Mouse (Mus musculus) cortical plate, adult 2 months (tissue): ENCODE results near the gene Gm27029.

Source experiments
- CTCF ChIP-seq: fragments of 200-500 bp; IDR thresholded peaks from 2 replicates; pipeline ENCODE4 v1.5.1; 2011; ENCODE audit warnings: mild to moderate bottlenecking, control low read depth, low read length; ENCODE audit not compliant: insufficient read depth; ENCODE audit errors: extremely low read depth
- POLR2A ChIP-seq: fragments of 200-500 bp; IDR thresholded peaks from 2 replicates; pipeline ENCODE4 v1.6.1; 2011; ENCODE audit warnings: mild to moderate bottlenecking, low read length, control low read depth; ENCODE audit not compliant: insufficient read depth; ENCODE audit errors: extremely low read depth

- TF ChIP-seq CTCF (no peak), POLR2A (no peak)
These were observed 43.7 kb upstream of the Gm27029 start for GRCm38 (mm10) chr11:101468263-101468688.
